Mouse (Mus musculus): Measurements from ENCODE around the gene Ghdc. TPM values are rescaled to one million over a fixed set of nuclear protein-coding genes. Genes with fewer than 3 reads are reported as not detected.

Ghdc gene
- total and polyA plus RNA-seq, 3 experiments: 5.7 to 9.2 TPM; not detected in 1

- Histone ChIP-seq H3K9ac (ENCODE audit: control insufficient read depth, low read depth, low read length, poor library complexity, severe bottlenecking) (no peak overlapping the region), H3K4me3 (ENCODE audit: control insufficient read depth in 1 of 2, insufficient read depth in 1 of 2, low read depth in 2 of 2, low read length in 2 of 2) (no peak overlapping the region), H3K27me3 (ENCODE audit: control insufficient read depth in 1 of 2, insufficient read depth in 2 of 2, low read length in 2 of 2) (no peaks in the 10 kb centered on the region), H3K27ac (ENCODE audit: control insufficient read depth, low read depth, low read length) (no peak overlapping the region), H3K9me3 (replicated peaks; ENCODE audit: insufficient read depth, low read length) (no peaks in the 10 kb centered on the region), H3K36me3 (ENCODE audit: control insufficient read depth in 1 of 2, insufficient read depth in 2 of 2, low read length in 2 of 2) (0 out of 4 replicates have a peak, but pooled peaks cover 0 to 5% of the 10 kb centered on the region in 2 experiments), H3K4me1 (ENCODE audit: control insufficient read depth in 1 of 2, insufficient read depth in 2 of 2, low read length in 2 of 2) (peaks cover 3 to 9% of the 10 kb centered on the region in 2 experiments; a peak in 3 of 4 replicates), H3K79me2 (ENCODE audit: control insufficient read depth, insufficient read depth, low read length, poor library complexity) (no peaks in the 10 kb centered on the region)
- no peak for DNase-seq (ENCODE audit: low read depth, low spot score)
- TF ChIP-seq TAL1 (IDR thresholded peaks at IDR 0.05; ENCODE audit: low read length) (no peak), MYB (IDR thresholded peaks at IDR 0.05; ENCODE audit: low read depth, low read length) (no peak), SIN3A (IDR thresholded peaks at IDR 0.05; ENCODE audit: low read length) (no peak), EP300 (IDR thresholded peaks at IDR 0.05; ENCODE audit: low read depth in 1 of 2, low read length in 2 of 2) (no peak), USF2 (IDR thresholded peaks at IDR 0.05; ENCODE audit: borderline replicate concordance in 1 of 2, insufficient read depth in 1 of 2, low read depth in 1 of 2, low read length in 2 of 2) (no peak), JUND (IDR thresholded peaks at IDR 0.05; ENCODE audit: low read depth, low read length) (no peak), CTCF (IDR thresholded peaks at IDR 0.05 in 2 of 3, conservative IDR thresholded peaks at IDR 0.05 in 1 of 3; ENCODE audit: control insufficient read depth in 1 of 3, insufficient read depth in 1 of 3, low read depth in 2 of 3, low read length in 3 of 3, poor library complexity in 1 of 3, severe bottlenecking in 1 of 3) (no peak), GATA1 (IDR thresholded peaks at IDR 0.05; ENCODE audit: low read depth, low read length) (no peak)
Observed at GRCm38 (mm10) chr11:100752294-100752693, 18.5 kb downstream of the Ghdc start.

- Histone ChIP-seq H3K36me3 (ENCODE audit: control insufficient read depth in 1 of 2, insufficient read depth in 2 of 2, low read length in 2 of 2) (0 out of 4 replicates have a peak, but pooled peaks cover 0 to 5% of the 10 kb centered on the region in 2 experiments), H3K27me3 (ENCODE audit: control insufficient read depth in 1 of 2, insufficient read depth in 2 of 2, low read length in 2 of 2) (no peaks in the 10 kb centered on the region), H3K9ac (ENCODE audit: control insufficient read depth, low read depth, low read length, poor library complexity, severe bottlenecking) (no peak overlapping the region), H3K79me2 (ENCODE audit: control insufficient read depth, insufficient read depth, low read length, poor library complexity) (no peaks in the 10 kb centered on the region), H3K4me1 (ENCODE audit: control insufficient read depth in 1 of 2, insufficient read depth in 2 of 2, low read length in 2 of 2) (peaks cover 3 to 9% of the 10 kb centered on the region in 2 experiments; a peak in 3 of 4 replicates), H3K4me3 (ENCODE audit: control insufficient read depth in 1 of 2, insufficient read depth in 1 of 2, low read depth in 2 of 2, low read length in 2 of 2) (no peak overlapping the region), H3K27ac (ENCODE audit: control insufficient read depth, low read depth, low read length) (no peak overlapping the region), H3K9me3 (replicated peaks; ENCODE audit: insufficient read depth, low read length) (no peaks in the 10 kb centered on the region)
- DNase-seq (ENCODE audit: low read depth, low spot score): no peak
- TF ChIP-seq CTCF (IDR thresholded peaks at IDR 0.05 in 2 of 3, conservative IDR thresholded peaks at IDR 0.05 in 1 of 3; ENCODE audit: control insufficient read depth in 1 of 3, insufficient read depth in 1 of 3, low read depth in 2 of 3, low read length in 3 of 3, poor library complexity in 1 of 3, severe bottlenecking in 1 of 3) (no peak), MEF2A (IDR thresholded peaks at IDR 0.05; ENCODE audit: extremely low read depth, insufficient replicate concordance, low read depth, low read length, poor library complexity, severe bottlenecking) (no peak), CHD2 (IDR thresholded peaks at IDR 0.05; ENCODE audit: low read length) (no peak), KAT2A (conservative IDR thresholded peaks at IDR 0.05; ENCODE audit: low read depth, low read length) (no peak), SMC3 (IDR thresholded peaks at IDR 0.05; ENCODE audit: low read depth, low read length) (no peak), ZMIZ1 (IDR thresholded peaks at IDR 0.05; ENCODE audit: low read depth, low read length) (no peak), POLR2AphosphoS2 (IDR thresholded peaks at IDR 0.05; ENCODE audit: low read length) (no peak), POLR2A (IDR thresholded peaks at IDR 0.05; ENCODE audit: control insufficient read depth in 1 of 2, insufficient read depth in 1 of 2, low read depth in 1 of 2, low read length in 2 of 2, poor library complexity in 1 of 2) (no peak), RCOR1 (IDR thresholded peaks at IDR 0.05; ENCODE audit: low read depth, low read length) (no peak), GABPA (IDR thresholded peaks at IDR 0.05; ENCODE audit: low read depth, low read length) (no peak), MXI1 (IDR thresholded peaks at IDR 0.05; ENCODE audit: low read depth, low read length) (no peak), SIN3A (IDR thresholded peaks at IDR 0.05; ENCODE audit: low read length) (no peak), MAZ (IDR thresholded peaks at IDR 0.05; ENCODE audit: low read depth, low read length) (no peak), GATA1 (IDR thresholded peaks at IDR 0.05; ENCODE audit: low read depth, low read length) (no peak), RAD21 (IDR thresholded peaks at IDR 0.05; ENCODE audit: low read depth, low read length) (no peak), USF1 (IDR thresholded peaks at IDR 0.05; ENCODE audit: low read depth, low read length) (no peak), ETS1 (IDR thresholded peaks at IDR 0.05; ENCODE audit: low read depth, low read length) (no peak), MYB (IDR thresholded peaks at IDR 0.05; ENCODE audit: low read depth, low read length) (no peak), NELFE (IDR thresholded peaks at IDR 0.05; ENCODE audit: low read depth, low read length) (no peak)
Observed at GRCm38 (mm10) chr11:100750127-100750526, 20.6 kb downstream of the Ghdc start.

All from MEL (cell line).